Mouse (Mus musculus): Measurements from ENCODE around the gene Olfr191.
"Not testable (repeated sequence)": the region's sequence is repeated elsewhere in the genome, so short reads cannot be mapped to it uniquely, and the experiment has no call there.

Olfr191 gene

DNA sequence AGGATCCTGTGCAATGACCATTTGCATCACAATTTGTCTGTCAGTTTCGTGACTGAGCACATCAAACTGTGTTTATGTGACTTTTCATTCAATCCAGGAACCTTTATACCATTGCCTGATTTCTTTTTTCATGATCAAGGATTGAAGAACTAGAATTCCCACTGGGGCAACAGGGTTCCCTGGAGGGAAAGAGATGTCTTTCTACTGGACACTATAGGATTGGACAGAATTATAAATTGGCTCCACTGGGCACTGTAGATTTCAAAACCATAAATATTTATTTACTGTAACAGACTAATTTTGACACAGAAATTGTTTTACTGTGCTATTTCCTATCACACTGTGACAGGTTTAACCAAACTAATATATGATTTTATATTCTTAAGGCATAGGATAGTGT lies at the start of gene Olfr191:
TSS of gene Olfr191 (minus strand) at position 101 of the 400 bp plus-strand sequence.
- DNase-seq, result not testable (repeated sequence)

DNA sequence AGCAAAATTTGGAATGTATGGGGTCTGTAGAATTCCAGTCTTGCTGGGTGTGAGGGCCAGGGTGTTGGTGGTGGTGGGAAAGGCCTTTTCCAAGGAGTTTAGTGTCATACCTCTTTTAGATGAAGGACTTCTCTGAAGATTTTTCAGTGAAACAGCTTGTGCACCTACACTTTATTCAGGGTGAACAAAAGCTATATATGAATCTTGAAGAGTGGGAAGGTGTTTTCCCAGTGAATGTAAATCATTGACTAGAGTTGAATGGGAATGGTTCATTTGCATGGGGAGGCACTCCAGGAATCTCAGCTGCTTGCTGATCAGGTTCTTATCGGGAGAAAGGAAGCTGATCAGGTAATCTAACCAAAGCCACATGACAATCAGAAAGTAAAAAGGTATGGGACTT lies 41.1 kb upstream of the Olfr191 start:
- no peak for DNase-seq

DNA sequence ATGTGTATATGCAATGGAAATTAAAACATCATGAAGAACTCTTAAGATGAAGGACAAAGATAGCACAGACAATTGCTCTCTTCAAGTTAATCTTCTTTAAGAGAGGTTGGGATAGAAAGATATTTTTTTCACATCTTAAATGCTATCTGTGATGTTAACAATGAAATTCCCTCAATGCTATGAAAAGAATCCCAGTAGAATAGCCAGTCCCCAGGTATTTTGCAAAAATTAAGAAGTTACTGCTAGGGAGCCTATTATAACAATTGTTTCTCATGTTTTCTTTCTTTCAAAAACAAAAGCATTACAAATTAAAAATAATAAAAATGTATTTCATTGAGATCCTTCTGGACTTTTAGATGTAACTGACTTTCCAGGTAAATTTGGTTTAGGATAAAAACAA lies 31.3 kb upstream of the Olfr191 start, which contains the start of gene Olfr194:
TSS of gene Olfr194 (minus strand) at position 101 of the 400 bp plus-strand sequence.
- DNase-seq, result no peak

DNA sequence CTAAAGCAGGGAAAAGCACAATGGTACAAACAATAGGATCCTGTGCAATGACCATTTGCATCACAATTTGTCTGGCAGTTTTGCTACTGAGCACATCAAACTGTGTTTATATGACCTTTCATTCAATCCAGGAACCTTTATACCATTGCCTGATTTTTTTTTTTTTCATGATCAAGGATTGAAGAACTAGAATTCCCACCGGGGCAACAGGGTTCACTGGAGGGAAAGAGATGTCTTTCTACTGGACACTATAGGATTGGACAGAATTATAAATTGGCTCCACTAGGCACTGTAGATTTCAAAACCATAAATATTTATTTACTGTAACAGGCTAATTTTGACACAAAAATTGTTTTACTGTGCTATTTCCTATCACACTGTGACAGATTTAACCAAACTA lies 22.2 kb upstream of the Olfr191 start, which contains the start of gene Olfr193:
TSS of gene Olfr193 (minus strand) at position 101 of the 400 bp plus-strand sequence.
- no peak for DNase-seq

DNA sequence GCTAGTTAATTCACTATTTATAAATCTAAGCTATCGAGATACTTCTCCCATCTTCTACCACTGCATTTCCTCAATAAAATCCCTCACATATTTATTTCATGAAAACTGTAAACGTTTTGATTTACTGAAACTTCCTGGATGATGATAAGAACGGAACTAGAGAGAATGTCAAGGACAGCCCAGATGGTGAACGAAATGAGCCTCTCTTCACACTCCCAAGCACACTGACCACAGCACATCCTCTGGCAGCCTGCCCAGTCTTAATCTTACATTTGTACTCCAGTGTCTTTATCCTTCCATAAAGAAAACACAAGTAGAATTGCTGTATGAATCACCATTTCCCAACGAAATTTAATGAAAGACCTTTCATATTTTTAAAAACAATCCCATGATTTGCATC lies 18.9 kb upstream of the Olfr191 start:
- not testable (repeated sequence) for DNase-seq

DNA sequence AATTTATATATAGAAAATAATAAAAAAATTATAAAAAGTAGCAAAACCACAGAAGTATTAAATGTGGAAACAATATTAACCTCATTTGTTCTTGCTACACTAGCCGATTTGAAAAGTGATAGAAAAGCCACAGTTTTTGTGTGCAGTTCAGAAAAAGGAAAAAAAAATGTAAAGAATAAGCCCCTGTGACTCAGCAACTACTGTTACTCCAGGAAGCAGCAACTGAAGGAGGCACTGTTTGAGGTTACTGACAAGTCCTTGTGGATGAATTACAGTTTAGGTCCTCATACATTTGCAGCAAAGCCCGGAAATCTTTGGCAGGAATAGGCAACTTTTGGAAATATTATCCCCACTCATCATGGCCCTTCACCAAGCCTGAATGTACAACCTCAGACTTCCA lies 15.7 kb upstream of the Olfr191 start:
- DNase-seq, result no peak

DNA sequence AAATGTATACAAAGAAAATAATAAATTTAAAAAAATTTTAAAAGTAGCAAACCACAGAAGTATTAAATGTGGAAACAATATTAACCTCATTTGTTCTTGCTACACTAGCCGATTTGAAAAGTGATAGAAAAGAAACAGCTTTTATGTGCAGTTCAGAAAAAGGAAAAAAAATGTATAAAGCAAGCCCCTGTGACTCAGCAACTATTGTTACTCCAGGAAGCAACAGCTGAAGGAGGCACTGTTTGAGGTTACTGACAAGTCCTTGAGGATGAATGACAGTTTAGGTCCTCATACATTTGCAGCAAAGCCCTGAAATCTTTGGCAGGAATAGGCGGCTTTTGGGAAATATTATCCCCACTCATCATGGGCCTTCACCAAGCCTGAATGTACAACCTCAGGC lies 8.5 kb downstream of the Olfr191 start:
- DNase-seq, result not testable (repeated sequence)

DNA sequence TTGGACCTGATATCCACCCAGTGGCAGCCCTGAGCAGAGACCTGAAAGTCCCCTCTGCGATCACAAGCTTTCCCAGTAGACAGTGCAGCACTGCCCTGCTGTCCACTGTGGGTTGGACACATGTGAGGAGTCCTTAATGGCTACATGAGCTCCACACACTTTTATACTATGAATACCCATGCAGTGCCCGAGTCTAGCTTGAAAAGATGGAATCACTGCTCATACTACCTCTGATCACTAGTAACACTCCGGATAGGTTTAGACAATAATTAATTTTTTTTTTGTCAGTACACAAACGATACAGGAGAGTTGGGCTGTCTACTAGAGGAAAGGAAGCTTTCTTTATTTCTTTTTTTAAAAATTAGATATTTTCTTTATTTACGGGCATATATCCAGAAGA lies 11.7 kb downstream of the Olfr191 start, which contains the start of gene Olfr190:
TSS of gene Olfr190 (minus strand) at position 101 of the 400 bp plus-strand sequence.
- no peak for DNase-seq

DNA sequence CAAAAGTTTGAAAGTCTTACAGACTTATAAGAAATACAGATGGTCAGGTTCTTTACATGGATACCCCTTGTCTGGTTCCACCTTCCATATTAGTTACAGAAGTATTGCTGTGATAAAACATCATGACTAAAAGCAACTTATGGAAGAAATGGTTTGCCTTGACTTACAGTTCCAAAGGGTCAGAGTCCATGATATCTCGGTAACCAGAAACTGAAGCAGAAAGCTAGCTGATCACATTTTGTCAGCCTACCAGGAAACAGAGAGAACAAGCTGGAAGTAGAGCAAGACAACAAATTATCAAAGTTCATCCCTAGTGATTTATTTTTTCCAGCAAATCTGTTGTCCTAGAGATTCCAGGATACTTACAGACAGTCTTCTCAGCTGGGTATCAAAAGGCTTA lies 16.1 kb downstream of the Olfr191 start:
- DNase-seq, result no peak

DNA sequence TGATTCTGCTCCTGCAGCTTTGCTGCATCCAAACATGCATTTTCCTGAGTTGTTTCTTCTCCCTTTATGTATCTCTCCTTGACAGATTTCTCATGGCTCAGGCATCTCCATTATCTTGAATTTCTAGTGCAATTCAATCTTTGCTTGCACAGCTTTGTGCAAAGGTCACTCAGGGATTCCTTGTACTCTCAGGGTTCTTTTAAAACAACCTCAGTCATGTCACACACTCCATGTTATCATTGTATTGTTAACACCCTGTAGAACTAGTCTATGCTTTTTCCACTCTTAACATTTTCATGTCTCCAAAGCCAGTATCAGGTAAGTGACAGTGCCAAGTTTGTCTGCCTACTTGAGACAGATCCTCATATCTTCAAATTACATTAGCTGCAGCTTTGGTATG lies 17.9 kb downstream of the Olfr191 start:
- DNase-seq, result no peak

DNA sequence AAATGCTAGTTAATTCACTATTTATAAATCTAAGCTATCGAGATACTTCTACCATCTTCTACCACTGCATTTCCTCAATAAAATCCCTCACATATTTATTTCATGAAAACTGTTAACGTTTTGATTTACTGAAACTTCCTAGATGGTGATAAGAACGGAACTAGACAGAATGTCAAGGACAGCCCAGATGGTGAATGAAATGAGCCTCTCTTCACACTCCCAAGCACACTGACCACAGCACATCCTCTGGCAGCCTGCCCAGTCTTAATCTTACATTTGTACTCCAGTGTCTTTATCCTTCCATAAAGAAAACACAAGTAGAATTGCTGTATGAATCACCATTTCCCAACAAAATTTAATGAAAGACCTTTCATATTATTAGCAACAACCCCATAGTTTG lies 27.2 kb downstream of the Olfr191 start:
- DNase-seq, result not testable (repeated sequence)

DNA sequence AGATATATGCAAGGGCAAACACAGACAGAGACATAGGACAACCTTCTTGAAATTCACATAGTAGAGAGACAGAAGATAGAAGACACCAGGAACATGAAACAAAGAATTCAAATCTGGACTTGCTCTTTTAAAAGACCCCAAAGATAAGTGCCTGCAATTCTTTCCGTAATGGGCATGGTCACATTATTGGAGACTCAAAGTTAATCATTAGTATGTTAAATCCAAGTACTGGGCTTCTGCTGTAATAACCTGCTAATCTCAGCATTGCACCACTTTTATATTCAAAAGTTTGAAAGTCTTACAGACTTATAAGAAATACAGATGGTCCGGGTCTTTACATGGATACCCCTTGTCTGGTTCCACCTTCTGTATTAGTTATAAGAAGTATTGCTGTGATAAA lies 40.3 kb downstream of the Olfr191 start:
- DNase-seq, result not testable (repeated sequence)

DNA sequence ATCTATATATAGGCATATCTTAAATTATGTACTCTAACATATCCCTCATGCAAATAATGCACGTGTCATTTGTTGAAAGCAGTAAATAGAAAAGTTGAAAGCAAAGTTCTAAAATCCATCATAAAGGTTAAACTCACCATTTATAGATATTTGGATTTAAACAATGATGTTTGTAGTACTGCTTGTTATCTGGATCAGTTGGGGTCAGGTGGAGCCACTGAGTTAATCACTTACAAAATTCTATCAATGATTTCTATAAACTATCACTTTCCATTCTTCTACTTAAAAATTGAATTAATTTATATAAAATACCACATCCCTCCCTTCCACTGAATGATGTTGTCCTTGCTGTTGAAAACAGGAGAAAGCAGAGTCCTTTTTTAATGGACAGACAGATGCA lies 40.8 kb downstream of the Olfr191 start:
- no peak for DNase-seq

DNA sequence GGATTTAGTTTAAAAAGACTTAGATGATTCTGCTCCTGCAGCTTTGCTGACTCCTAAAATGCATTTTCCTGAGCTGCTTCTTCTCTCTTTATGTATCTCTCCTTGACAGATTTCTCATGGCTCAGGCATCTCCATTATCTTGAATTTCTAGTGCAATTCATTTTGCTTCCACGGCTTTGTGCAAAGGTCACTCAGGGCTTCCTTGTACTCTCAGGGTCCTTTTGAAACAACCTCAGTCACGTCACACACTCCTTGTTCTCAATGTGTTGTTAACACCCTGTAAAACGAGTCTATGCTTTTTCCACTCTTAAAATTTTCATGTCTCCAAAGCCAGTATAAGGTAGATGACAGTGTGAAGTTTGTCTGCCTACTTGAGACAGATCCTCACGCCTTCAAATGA lies 42.0 kb downstream of the Olfr191 start:
- no peak for DNase-seq

DNA sequence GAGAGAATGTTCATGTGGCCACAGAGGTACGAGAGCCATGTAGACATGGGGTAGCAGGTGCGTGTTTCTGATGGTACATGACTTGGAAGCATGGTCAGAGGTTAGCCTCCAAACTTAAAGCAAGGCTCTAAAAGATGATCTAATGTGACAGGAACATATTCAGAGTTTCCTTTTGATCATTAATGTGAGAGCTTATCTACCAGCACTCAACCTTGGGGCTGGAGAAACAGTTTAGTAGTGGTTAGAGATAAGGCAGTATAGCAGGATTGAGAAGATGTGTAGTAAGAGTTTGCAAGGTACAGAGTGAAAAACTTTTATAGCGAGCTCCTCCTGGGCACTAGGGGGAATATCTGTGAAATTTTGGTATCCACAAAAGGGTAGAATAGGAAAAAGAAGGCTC lies 43.8 kb downstream of the Olfr191 start:
- no peak for DNase-seq

DNA sequence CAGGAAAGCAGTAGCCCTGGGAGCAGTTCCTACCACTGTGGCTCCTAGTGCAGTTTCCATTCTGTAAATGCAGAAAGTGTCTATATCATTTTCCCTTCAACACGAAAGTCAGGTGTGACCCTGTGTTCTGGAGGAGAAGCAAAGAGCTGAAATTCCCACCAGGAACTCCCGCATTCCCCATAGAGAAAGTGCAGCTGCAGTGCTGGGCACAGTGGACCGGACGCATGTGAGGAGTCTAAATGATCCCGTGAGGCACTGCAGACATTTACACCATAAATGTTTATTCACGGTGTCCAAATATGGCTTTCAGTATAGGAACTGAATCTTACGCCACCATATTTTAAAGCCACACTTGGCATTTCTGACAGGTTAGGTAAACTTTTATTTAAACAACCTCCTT lies 49.9 kb downstream of the Olfr191 start, which contains the start of gene Olfr187:
TSS of gene Olfr187 (minus strand) at position 58 of the 400 bp plus-strand sequence.
- no peak for DNase-seq

Measured in cerebellum, adult 11 months (tissue).